Mouse (Mus musculus): ENCODE data around the gene Stc2. TPM values are rescaled to one million over a fixed set of nuclear protein-coding genes. Genes with fewer than 3 reads are reported as not detected.

Gene Stc2
- 0.68 and 1.5 TPM in 2 replicates for polyA plus RNA-seq (2012; ENCODE audit: low replicate concordance)

DNA sequence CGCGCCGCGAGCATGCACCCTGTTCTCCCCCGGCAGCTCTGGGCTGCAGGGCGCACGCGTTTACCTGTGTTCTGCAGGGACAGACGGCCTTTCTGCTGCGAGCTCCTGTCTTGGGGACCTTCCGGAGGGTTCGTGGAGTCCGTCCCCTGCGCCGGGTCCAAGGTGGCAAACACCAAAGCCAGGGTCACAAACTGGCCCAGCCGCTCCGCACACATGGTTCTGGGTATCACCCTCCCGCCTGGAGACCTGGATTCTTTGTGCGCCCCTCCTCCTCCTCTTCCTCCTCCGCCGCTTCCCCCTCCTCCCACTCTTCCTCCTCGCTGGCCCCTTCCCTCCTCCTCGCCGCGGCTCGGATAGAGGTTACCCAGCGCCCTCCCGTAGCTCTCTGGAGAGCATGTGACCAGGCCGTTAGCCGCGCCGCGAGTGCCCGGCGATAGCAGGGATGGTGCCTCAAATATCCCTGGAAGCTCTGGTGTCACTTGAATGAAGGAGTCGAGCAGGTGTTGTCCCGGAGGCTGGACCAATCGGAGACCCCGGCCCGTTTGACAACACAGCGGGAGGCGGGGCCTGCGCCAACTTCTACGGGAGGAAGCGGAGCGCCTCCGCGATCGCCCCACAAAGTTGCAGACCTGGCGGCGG, at the start of gene Stc2:
Gene Stc2, minus strand, starts transcription at position 427 of the 639 bp plus-strand sequence.

Other genes with a start within 250 kb of the Stc2 start
- not detected in 2 replicates for gene Gm17332, start 187.6 kb downstream of the Stc2 start, polyA plus RNA-seq (2012; ENCODE audit: low replicate concordance)

Data from hematopoietic multipotent progenitor cell, adult 10-12 weeks (in vitro differentiated cells).